Mouse (Mus musculus) left cerebral cortex, adult 11 months (tissue): Measurements from ENCODE around the gene Olfr12.

Experiments
- DNase-seq: peaks from one replicate; pipeline ENCODE4 v3.0.0; 2022; ENCODE audit warnings: low spot score

Olfr12 gene

DNA sequence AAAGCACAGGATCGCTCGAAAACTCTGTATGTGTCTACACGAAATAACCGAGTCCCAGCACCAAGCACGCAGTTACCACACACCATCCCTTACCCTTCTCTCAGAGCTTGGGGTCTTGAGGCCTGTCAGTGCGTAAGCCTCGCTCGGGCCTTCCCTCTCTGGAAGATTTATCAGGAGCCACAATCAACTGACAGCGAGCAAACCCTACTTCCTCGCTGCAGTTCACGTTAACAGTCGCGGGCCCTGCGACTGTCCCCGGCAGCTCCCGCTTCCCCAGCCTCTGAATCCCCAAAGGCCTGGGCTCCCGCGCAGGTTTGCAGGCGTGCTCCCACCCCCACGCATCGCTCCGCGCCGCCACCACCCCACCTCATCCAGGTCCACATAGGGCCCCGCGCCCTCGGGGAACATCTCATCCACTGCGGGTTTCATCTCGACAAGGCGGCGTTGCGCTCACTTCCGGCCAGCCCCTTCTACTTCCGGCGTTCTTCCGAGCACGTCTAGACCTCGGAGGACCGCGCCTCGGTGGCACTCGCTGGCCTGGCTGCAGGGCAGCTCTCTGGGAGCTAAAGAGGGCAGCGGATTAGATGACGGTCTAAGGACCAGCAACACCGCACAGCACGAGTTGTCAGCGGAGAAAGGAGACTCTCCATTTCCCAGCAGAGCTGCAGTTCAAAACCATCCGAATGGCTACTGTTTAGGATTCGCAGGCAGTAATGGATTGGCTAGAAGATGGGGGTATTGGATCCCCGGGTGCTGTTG lies 24.1 kb downstream of the Olfr12 start, which contains the start of gene Cops9:
Cops9 (minus strand) TSS at position 472 of the 759 bp plus-strand sequence.
- peak; percentile 81 for DNase-seq

DNA sequence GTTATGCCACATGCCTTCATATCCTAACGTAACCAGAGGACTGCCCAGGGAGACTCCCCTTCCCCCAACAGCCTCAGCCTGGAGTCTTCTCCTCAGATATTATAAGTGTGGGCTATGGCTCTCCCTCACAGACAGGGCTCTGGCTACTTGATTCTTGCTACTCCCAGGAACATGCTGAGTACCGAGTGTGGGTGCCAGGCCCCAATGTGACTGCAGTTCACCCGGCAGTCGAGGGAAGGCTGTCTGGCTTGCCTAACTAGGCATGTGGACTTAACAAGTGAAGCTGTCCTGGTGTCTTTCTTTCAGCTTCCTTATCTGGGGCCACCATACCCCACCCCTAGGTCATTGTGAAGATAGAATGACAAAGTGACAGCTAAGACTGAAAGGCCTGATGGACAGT lies 26.1 kb downstream of the Olfr12 start:
- no peak for DNase-seq

GRCm38 (mm10) chr1:92644916-92645315 lies 27.3 kb downstream of the Olfr12 start:
- no peak for DNase-seq

- DNase-seq: no peak
Measured at GRCm38 (mm10) chr1:92646111-92646510, 28.5 kb downstream of the Olfr12 start.

DNA sequence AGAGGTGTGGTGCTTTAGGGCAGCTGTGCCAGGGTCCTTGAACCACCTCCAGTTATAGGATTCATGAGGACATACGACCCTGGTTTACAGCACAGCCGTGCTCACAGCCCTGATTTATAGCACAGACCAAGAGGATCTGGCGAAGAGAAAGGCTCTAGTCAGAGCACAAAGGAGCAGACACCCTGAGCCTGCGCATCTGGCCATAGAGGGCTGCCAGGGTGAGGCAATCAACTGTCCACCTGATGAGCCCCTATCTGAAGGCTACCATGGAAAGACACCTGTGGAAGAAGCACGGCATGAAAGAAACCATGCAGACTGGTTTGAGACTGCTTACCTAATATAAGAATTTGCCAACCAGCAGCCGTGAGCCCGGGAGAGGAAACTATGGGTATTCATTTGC lies 29.0 kb downstream of the Olfr12 start:
- DNase-seq: no peak

DNA sequence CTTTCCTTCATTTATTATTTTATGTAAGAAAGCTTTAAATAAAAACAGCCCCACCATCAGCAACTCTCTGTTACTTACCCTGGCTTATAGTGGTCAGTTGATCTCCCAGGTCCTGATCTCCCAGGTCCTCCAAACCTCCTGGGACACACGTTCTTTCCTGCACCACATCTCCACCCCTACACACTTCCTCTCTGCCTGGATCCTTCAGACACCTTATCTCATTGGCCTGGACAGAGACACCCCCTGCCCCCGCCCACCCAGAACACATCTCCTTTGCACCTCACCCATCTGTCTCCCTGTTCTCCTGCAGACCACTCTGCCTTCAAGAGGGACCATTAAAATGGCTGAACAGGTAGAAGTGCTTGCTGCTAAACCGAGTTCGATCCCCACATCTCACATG lies 29.4 kb downstream of the Olfr12 start:
- DNase-seq: no peak

- DNase-seq: no peak
Measured at GRCm38 (mm10) chr1:92647752-92648151, 30.2 kb downstream of the Olfr12 start.

DNA sequence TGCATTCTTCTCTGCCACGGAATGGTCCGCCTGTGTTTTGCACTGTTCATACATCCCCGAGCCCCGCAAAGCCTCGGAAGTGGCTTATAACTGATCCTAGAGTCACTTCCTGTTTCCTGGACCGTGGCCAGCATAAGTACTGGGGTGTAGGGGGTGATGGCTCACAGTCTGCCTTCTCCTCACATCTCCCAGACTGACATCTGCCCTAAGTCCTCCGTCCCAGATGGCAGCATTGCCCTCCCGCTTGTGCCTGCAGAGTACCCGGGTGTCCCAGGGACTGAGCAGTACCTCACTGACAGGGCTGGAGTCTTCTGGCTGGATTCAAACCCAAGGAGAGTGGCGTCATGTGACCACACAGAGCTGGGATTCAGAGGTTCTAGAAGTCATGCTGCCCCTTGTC lies 30.6 kb downstream of the Olfr12 start:
- no peak for DNase-seq

- DNase-seq: peak; percentile 63
Measured at GRCm38 (mm10) chr1:92648673-92649072, 31.1 kb downstream of the Olfr12 start, which contains the start of gene Otos. Gene Otos (minus strand): TSS chr1:92648841.

- DNase-seq: no peak
Measured at GRCm38 (mm10) chr1:92651467-92651866, 33.9 kb downstream of the Olfr12 start.

- DNase-seq: no peak
Measured at GRCm38 (mm10) chr1:92653179-92653578, 35.6 kb downstream of the Olfr12 start.

DNA sequence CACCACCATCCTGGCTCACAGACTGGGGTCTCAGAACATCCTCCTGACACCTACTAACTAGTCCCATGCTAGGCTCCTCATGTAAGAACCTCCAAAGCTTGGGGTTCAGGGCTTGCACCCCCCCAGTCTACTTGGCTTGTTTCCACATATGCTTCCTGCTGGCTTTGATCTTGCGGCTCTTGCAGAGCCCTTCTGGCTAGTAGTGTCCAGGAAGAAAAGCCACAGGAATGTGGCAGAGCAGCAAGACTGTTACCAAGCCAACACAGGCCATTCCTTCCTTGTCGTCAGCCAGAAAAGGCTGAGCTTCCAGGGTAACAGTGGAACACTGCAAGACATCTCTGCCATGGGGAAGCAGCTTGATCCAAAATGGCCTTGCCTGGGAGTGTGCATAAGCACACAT lies 37.1 kb downstream of the Olfr12 start:
- no peak for DNase-seq

DNA sequence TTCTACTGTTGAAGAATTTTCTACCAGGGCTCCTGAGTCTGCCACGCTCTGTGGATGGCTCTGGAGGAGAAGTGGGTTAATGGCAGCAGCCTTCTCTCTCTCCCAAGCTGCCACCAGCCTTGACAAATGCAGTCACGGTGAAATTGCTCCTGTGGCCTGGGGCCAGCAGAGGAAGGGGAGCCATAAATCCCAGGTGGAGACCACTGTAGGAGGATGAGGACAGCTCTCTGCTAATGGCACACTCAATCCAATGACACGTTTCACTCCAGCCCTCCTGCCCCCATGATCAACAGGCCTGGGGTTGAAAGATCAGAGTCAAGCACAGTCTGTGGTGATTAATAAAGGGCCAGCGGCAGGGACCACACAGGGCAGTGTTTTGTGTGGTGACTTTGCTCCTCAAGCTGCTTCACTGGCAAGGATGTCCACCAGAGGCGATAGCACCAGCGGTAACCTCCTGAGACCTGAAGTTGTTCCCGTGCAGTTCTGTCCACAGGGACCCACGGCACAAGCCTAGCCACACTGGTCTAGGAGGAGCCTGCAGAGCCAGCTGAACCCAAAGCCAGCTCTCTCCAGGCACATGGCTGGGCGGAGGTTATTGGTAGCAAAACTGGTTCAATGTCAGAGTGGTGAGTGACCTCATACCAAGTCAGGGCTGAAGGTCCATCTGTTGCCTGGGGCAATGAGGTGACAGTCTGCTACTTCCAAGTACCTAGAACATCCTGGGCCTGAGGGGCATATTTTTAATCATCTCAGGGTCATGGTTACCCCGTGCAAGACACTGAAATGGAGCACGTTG lies 39.6 kb downstream of the Olfr12 start:
- no peak for DNase-seq

- no peak for DNase-seq
Measured at GRCm38 (mm10) chr1:92659392-92659791, 41.8 kb downstream of the Olfr12 start.

DNA sequence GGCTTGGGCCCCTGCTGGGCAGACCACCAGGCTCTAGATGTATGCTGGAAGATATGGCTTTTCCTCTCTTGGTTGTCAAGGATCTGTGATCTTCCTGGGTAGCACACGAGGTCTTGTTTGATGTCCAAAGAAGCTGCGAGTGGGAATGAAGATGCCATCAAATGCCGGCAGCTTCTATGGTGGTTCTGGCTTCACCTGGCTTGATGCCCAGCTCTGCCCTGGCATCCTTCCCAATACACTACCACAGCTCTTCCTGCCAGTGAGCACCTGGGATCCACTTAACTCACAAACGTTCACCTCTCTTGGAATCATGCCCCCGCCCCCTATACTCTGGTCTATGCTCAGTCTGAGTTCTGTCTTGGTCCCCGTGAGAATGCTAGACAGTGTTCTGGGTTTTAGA lies 49.5 kb downstream of the Olfr12 start:
- no peak for DNase-seq

- no peak for DNase-seq
Measured at GRCm38 (mm10) chr1:92669430-92669829, 51.8 kb downstream of the Olfr12 start.

DNA sequence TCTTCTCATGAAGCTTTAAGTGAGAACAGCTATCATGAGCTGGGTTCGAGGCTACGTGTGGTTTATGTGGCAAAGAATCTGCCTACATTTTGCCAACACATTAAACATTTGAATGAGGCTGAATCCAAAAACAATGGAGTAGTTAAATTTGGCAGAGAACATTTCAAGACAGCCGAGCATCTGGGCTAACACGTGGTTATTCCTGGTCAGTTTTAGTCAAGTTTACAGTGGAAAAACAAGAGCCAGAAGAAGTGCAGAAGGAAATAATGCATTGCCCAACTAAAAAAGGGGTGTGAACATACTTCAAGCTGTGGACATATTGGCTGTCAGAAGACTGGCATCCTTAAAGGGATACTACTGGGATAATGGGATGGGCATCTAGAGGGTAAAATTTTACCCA lies 53.7 kb downstream of the Olfr12 start:
- no peak for DNase-seq
